Mouse (Mus musculus) neural tube, embryonic 11.5 days (tissue): ENCODE measurements at regions not wholly inside any gene's neighbourhood (a gene's known extent, or its start where the extent isn't known, plus 50 kb on each side); places are given as distances from the start of the nearest gene placed in this dataset.

Experiments
- ATAC-seq: fragments of 200-750 bp; cut with Nextera tagmentation; 2 replicates; pipeline ENCODE4 v1.8.0; 2017; ENCODE audit warnings: moderate number of reproducible peaks, mild to moderate bottlenecking, moderate TSS enrichment, moderate library complexity; ENCODE audit not compliant: insufficient read depth, low FRiP score, low TSS enrichment
- DNase-seq: peaks from one replicate; pipeline ENCODE4 v3.0.0-alpha.2; 2015; ENCODE audit warnings: low spot score
- H3K27ac ChIP-seq: fragments of 300-500 bp; sonication (generic); 2 replicates; pipeline ENCODE4 v1.5.1; 2014; ENCODE audit warnings: low read depth, mild to moderate bottlenecking, low read length
- H3K27me3 ChIP-seq: fragments of 300-500 bp; sonication (generic); 2 replicates; pipeline ENCODE4 v1.6.1; 2014; ENCODE audit warnings: mild to moderate bottlenecking, low read length, mixed read lengths; ENCODE audit not compliant: control insufficient read depth, insufficient read depth
- H3K36me3 ChIP-seq: fragments of 300-500 bp; sonication (generic); 2 replicates; pipeline ENCODE4 v1.6.1; 2014; ENCODE audit warnings: mild to moderate bottlenecking, low read length, moderate library complexity, mixed read lengths; ENCODE audit not compliant: control insufficient read depth, insufficient read depth
- H3K4me1 ChIP-seq: fragments of 300-500 bp; sonication (generic); 2 replicates; pipeline ENCODE4 v1.6.1; 2014; ENCODE audit warnings: low read length, mixed read lengths; ENCODE audit not compliant: control insufficient read depth, insufficient read depth
- H3K4me2 ChIP-seq: fragments of 300-500 bp; sonication (generic); 2 replicates; pipeline ENCODE4 v1.6.1; 2014; ENCODE audit warnings: low read depth, mild to moderate bottlenecking, moderate library complexity
- H3K4me3 ChIP-seq: fragments of 300-500 bp; sonication (generic); 2 replicates; pipeline ENCODE4 v1.5.1; 2014; ENCODE audit warnings: low read depth, low read length
- H3K9ac ChIP-seq: fragments of 300-500 bp; sonication (generic); 2 replicates; pipeline ENCODE4 v1.6.1; 2014; ENCODE audit warnings: mild to moderate bottlenecking, low read length
- H3K9me3 ChIP-seq: fragments of 300-500 bp; sonication (generic); 2 replicates; pipeline ENCODE4 v1.6.1; 2016; ENCODE audit warnings: low read length; ENCODE audit not compliant: control insufficient read depth
- WGBS: fragments of 180-500 bp; shearing (Covaris S2); extraction: QIAGEN DNeasy Blood & Tissue Kit; methylation state at CpG from one replicate; pipeline ENCODE4 v1.1.7; 2014; 5-methylcytosine and 5-hydroxymethylcytosine counted together

DNA sequence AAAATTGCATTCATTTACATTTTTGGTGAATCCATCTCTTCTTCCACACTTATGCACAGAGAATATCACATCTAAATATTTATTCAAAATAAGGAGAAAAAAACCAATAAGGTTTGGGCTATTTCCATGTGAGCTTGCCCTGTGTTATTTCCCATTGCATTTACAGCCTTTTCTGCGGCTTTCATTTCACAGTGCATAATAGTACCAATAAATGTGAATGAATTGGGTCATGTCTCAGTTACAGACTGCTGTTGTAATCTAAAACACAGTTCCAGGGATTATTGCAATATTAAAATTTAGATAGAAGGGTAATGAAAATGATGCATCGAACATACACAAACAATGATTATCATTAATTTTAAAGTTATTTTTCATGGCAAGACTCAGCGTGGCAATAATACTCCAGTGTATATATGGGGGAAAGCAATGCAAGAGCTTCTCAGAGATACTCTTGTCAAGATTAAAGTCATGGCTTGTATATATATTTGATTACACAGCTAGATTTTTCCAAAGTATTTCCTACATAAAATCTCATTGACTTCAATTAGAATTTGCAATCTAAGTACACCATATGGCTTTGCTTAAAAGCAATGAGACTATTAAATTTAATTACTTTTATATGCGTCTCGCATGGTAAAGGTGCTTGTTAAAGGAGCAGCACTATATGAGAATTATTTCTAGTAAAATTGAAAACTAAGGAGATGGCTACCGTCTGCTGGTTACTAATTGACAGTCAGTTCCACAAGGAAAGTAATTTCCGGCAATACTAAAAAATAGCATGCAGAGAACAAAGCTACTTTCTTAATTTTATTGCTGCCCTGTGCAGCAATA is 782.1 kb upstream of the Cdh9 start:
- H3K9ac ChIP-seq: no peak overlapping the region
- no peak for DNase-seq
- H3K9me3 ChIP-seq: no peaks in the 10 kb centered on the region
- no peaks in the 10 kb centered on the region for H3K4me1 ChIP-seq
- no peaks in the 10 kb centered on the region for H3K27me3 ChIP-seq
- no peak overlapping the region for H3K4me3 ChIP-seq
- H3K27ac ChIP-seq: no peak overlapping the region
- WGBS: 91% methylated on average over 7 of the region's 7 CpGs
- H3K4me2 ChIP-seq: no peak overlapping the region
- no peak for ATAC-seq
- no peaks in the 10 kb centered on the region for H3K36me3 ChIP-seq

DNA sequence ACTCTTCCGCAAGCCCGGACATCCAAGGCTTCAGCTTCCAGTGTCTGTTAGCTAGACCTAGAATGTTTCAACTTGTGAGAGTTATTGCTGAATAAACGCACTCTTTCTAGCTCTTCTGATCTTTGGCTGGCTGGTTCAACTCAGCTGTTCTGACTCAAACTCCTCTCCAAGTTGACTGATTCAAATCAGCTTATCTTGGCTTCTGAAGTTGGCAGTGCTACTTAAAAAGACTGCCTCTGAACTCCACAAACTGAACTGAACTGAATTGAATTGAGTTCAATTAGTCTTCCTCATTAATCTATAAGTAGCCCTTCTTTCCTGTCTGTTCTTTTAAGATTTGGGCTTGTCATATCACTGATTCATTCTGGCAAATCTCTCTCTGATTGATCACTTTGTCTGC is 769.1 kb upstream of the Cdh9 start:
- ATAC-seq (no peak), DNase-seq (no peak)
- Histone ChIP-seq H3K4me3 (no peak overlapping the region), H3K27me3 (no peaks in the 10 kb centered on the region), H3K27ac (no peak overlapping the region), H3K9ac (no peak overlapping the region), H3K36me3 (no peaks in the 10 kb centered on the region), H3K9me3 (no peaks in the 10 kb centered on the region), H3K4me2 (no peak overlapping the region), H3K4me1 (no peaks in the 10 kb centered on the region)
- WGBS: 95% methylated on average over 3 of the region's 3 CpGs

DNA sequence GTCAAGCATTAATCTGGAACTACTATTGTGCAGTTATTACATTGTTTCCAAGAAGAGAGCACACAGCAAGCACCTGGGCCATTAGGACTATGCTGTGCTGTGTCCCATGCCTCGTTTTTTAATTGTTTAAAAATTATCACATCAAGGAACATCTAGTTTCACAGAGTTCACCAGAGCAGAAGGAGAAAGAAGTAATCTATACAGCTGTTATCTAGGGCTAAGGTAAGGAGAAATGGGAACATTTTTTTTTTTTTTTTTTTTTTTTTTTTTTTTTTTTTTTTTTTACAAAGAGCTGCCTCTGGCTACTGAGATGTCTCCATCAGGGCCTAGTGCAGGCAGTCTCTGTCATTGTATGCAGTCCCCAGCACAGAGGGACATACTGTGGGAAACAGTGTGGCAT is 760.0 kb upstream of the Cdh9 start:
- H3K9me3 ChIP-seq: no peaks in the 10 kb centered on the region
- 71% methylated on average over 1 of the region's 1 CpGs for WGBS
- H3K27ac ChIP-seq: no peak overlapping the region
- no peaks in the 10 kb centered on the region for H3K36me3 ChIP-seq
- H3K4me2 ChIP-seq: no peak overlapping the region
- H3K4me3 ChIP-seq: no peak overlapping the region
- no peaks in the 10 kb centered on the region for H3K27me3 ChIP-seq
- H3K9ac ChIP-seq: no peak overlapping the region
- DNase-seq (no peak), ATAC-seq (no peak)
- no peaks in the 10 kb centered on the region for H3K4me1 ChIP-seq

DNA sequence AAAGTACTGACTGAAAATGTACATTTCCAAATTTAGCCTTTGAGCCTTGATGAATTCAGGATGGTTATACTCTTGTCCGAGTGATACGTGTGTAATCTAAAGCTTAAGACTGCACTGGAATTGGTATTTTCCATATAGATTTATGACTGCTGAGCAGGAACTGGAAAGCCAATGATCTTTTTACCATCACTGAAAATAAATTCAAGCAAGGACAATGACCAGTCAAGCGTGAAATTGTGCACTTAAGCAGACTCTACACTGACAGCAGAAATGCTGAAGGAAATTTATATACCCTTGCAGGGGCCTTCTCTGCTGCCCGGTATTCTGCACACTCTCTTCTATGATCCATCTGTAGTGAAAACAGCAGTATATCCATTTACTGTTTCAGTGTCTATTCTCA is 751.8 kb upstream of the Cdh9 start:
- Histone ChIP-seq H3K9me3 (no peaks in the 10 kb centered on the region), H3K4me3 (no peak overlapping the region), H3K9ac (no peak overlapping the region), H3K4me1 (no peaks in the 10 kb centered on the region), H3K36me3 (no peaks in the 10 kb centered on the region), H3K27me3 (no peaks in the 10 kb centered on the region), H3K4me2 (no peak overlapping the region), H3K27ac (no peak overlapping the region)
- peak; percentile 82 for ATAC-seq
- 30% methylated on average over 4 of the region's 4 CpGs for WGBS
- peak; percentile 52 for DNase-seq
